Mouse (Mus musculus): ENCODE results near the gene Xcr1. TPM values are rescaled to one million over a fixed set of nuclear protein-coding genes. Genes with fewer than 3 reads are reported as not detected.

Gene Xcr1
- total RNA-seq (2021) = not detected

GRCm38 (mm10) chr9:123861929-123862328 lies at the start of gene Xcr1:
Xcr1 (minus strand) TSS chr9:123862029.
- no peak for DNase-seq
- intact Hi-C loops (cut with DNase I) = no loop called here

GRCm38 (mm10) chr9:123872049-123872448 lies 10.2 kb upstream of the Xcr1 start:
- intact Hi-C loops (cut with DNase I) = no loop called here
- no peak for DNase-seq

- DNase-seq = no peak
- intact Hi-C loops (cut with DNase I) = no loop called here
Measured at GRCm38 (mm10) chr9:123869167-123869784, 7.4 kb upstream of the Xcr1 start.

- no peak for DNase-seq
- intact Hi-C loops (cut with DNase I) = no loop called here
Measured at GRCm38 (mm10) chr9:123863641-123864040, 1.8 kb upstream of the Xcr1 start.

GRCm38 (mm10) chr9:123862895-123863616 lies 1.2 kb upstream of the Xcr1 start:
- no peak for DNase-seq
- intact Hi-C loops (cut with DNase I) = no loop called here

GRCm38 (mm10) chr9:123856836-123857235 lies 5.0 kb downstream of the Xcr1 start:
- intact Hi-C loops (cut with DNase I) = no loop called here
- DNase-seq = no peak

GRCm38 (mm10) chr9:123852449-123853390 lies 9.1 kb downstream of the Xcr1 start:
- DNase-seq = no peak
- intact Hi-C loops (cut with DNase I) = no loop called here

GRCm38 (mm10) chr9:123851713-123852448 lies 9.9 kb downstream of the Xcr1 start, which contains the start of gene Fyco1:
Fyco1 (minus strand) TSS chr9:123851899.
- intact Hi-C loops (cut with DNase I) = no loop called here
- peak; percentile 93 for DNase-seq

- intact Hi-C loops (cut with DNase I) = no loop called here
Measured at GRCm38 (mm10) chr9:123851062-123851712, 10.6 kb downstream of the Xcr1 start.

GRCm38 (mm10) chr9:123850705-123851061 lies 11.1 kb downstream of the Xcr1 start:
- intact Hi-C loops (cut with DNase I) = no loop called here
- DNase-seq = peak; percentile 6

More at GRCm38 (mm10) chr9:123851062-123851712, 10.6 kb downstream of the Xcr1 start:
- DNase-seq = peak; percentile 55

GRCm38 (mm10) chr9:123849976-123850695 lies 11.7 kb downstream of the Xcr1 start:
- DNase-seq = no peak
- intact Hi-C loops (cut with DNase I) = no loop called here

- no peak for DNase-seq
- intact Hi-C loops (cut with DNase I) = no loop called here
Measured at GRCm38 (mm10) chr9:123846490-123846889, 15.3 kb downstream of the Xcr1 start.

- intact Hi-C loops (cut with DNase I) = no loop called here
- DNase-seq = no peak
Measured at GRCm38 (mm10) chr9:123845120-123845519, 16.7 kb downstream of the Xcr1 start.

GRCm38 (mm10) chr9:123844468-123844867 lies 17.4 kb downstream of the Xcr1 start:
- DNase-seq = no peak
- intact Hi-C loops (cut with DNase I) = no loop called here

- intact Hi-C loops (cut with DNase I) = no loop called here
- no peak for DNase-seq
Measured at GRCm38 (mm10) chr9:123840243-123840642, 21.6 kb downstream of the Xcr1 start.

GRCm38 (mm10) chr9:123835851-123836250 lies 26.0 kb downstream of the Xcr1 start:
- intact Hi-C loops (cut with DNase I) = no loop called here
- no peak for DNase-seq

GRCm38 (mm10) chr9:123828916-123829315 lies 32.9 kb downstream of the Xcr1 start:
- intact Hi-C loops (cut with DNase I) = no loop called here
- no peak for DNase-seq

GRCm38 (mm10) chr9:123826631-123827030 lies 35.2 kb downstream of the Xcr1 start:
- DNase-seq = no peak
- intact Hi-C loops (cut with DNase I) = no loop called here

GRCm38 (mm10) chr9:123818601-123819000 lies 43.2 kb downstream of the Xcr1 start:
- DNase-seq = no peak
- intact Hi-C loops (cut with DNase I) = no loop called here
